Mouse (Mus musculus) monocyte, adult 2 months (primary cell): ENCODE results near the gene Rnase13.

Experiments
- DNase-seq, 2 experiments: peaks; one replicate each; pipeline ENCODE4 v3.0.0; 2022; ENCODE audit warnings: low spot score in 2 of 2, low read depth in 1 of 2

Rnase13 gene

GRCm38 (mm10) chr14:51913960-51914762 is 8.4 kb downstream of the Rnase13 start, which contains the start of gene Ndrg2:
TSS of gene Ndrg2 (minus strand) at chr14:51914158.
- DNase-seq, result no peak

GRCm38 (mm10) chr14:51913062-51913959 is 9.3 kb downstream of the Rnase13 start:
- DNase-seq, result peak in 1 of 2 experiments; percentile 10

GRCm38 (mm10) chr14:51912391-51913061 is 10.0 kb downstream of the Rnase13 start:
- no peak for DNase-seq

- DNase-seq, result no peak
These were observed 11.3 kb downstream of the Rnase13 start for GRCm38 (mm10) chr14:51911301-51911700.

GRCm38 (mm10) chr14:51906102-51906501 is 16.5 kb downstream of the Rnase13 start:
- DNase-seq, result no peak

- no peak for DNase-seq
These were observed 17.9 kb downstream of the Rnase13 start for GRCm38 (mm10) chr14:51904706-51905105.

- DNase-seq, result no peak
These were observed 18.8 kb downstream of the Rnase13 start for GRCm38 (mm10) chr14:51903782-51904181.

- DNase-seq, result peak in 1 of 2 experiments; percentile 44
These were observed 19.5 kb downstream of the Rnase13 start for GRCm38 (mm10) chr14:51902806-51903710.

GRCm38 (mm10) chr14:51899351-51899750 is 23.2 kb downstream of the Rnase13 start:
- no peak for DNase-seq

GRCm38 (mm10) chr14:51896539-51897170 is 25.9 kb downstream of the Rnase13 start:
- no peak for DNase-seq

- DNase-seq, result no peak
These were observed 26.6 kb downstream of the Rnase13 start for GRCm38 (mm10) chr14:51896019-51896418.

- DNase-seq, result no peak
These were observed 27.5 kb downstream of the Rnase13 start for GRCm38 (mm10) chr14:51895071-51895470.

- DNase-seq, result no peak
These were observed 28.8 kb downstream of the Rnase13 start for GRCm38 (mm10) chr14:51893809-51894208.

- no peak for DNase-seq
These were observed 29.3 kb downstream of the Rnase13 start for GRCm38 (mm10) chr14:51893094-51893794.

GRCm38 (mm10) chr14:51892191-51892939 is 30.2 kb downstream of the Rnase13 start, which contains the start of gene Slc39a2:
TSS of gene Slc39a2 (plus strand) at chr14:51892889.
- no peak for DNase-seq

- no peak for DNase-seq
These were observed 32.7 kb downstream of the Rnase13 start for GRCm38 (mm10) chr14:51889833-51890232.

- no peak for DNase-seq
These were observed 36.5 kb downstream of the Rnase13 start for GRCm38 (mm10) chr14:51886051-51886450.

- peak; percentile 72 to 90 for DNase-seq
These were observed 37.8 kb downstream of the Rnase13 start, which contains the start of gene Mettl17 for GRCm38 (mm10) chr14:51884598-51885331. TSS of gene Mettl17 (plus strand) at chr14:51884842.
